Mouse (Mus musculus): ENCODE measurements at regions not wholly inside any gene's neighbourhood (a gene's known extent, or its start where the extent isn't known, plus 50 kb on each side); places are given as distances from the start of the nearest gene placed in this dataset.

DNA sequence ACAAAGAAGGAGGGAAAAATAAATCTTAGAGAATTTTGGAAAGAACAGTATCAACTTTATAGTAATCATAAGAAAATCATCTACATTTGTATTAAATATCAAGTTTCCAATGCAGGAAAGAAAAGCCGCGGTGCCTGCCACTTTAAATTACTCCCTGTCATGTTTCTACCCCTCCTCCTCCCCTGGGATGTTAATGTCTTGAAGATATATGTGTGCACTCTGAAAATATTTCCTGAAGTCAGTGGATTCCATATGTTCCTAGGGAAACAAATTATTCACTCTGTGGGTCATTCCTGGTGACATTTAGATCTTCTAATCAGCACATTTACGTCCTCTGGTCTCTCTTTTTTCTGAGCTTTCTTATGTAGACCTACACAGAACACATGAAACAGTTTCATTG lies 57.2 kb upstream of the Rspo3 start:
- Histone ChIP-seq H3K9me3 (ENCODE audit: control insufficient read depth, low read length) (no peaks in the 10 kb centered on the region), H3K4me2 (ENCODE audit: low read depth, low read length, severe bottlenecking) (no peak overlapping the region), H3K27me3 (ENCODE audit: control insufficient read depth, insufficient read depth, low read length) (no peaks in the 10 kb centered on the region), H3K4me1 (replicated peaks; ENCODE audit: control insufficient read depth, insufficient read depth, low read length) (no peaks in the 10 kb centered on the region), H3K27ac (ENCODE audit: low read depth, low read length) (no peak overlapping the region), H3K9ac (ENCODE audit: low read length) (no peak overlapping the region), H3K4me3 (ENCODE audit: low read depth, low read length) (no peak overlapping the region), H3K36me3 (ENCODE audit: control insufficient read depth, insufficient read depth, low read length) (no peaks in the 10 kb centered on the region)
- ATAC-seq (replicated peaks; ENCODE audit: low FRiP score) (no peak), DNase-seq (ENCODE audit: low spot score) (no peak)
- 80% methylated on average over 3 of the region's 3 CpGs for WGBS

DNA sequence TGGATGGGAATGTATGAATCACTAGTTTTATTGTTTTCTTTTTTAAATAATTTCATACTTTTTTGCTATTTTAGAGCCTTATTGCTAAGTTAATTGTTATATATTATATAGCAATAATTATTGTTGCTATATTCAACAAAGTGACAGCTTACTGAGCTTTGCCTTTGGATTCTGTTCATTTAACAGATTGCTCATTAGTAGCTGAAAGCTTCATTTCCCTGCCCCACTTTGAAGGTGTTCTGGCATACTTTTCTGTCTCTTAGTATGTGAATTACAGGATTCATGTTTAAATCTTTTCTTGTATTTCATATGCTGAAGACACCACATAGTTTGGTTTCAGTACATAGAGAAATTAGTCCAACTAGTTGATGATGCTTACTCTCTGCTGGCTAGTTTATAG lies 54.5 kb upstream of the Rspo3 start:
- Histone ChIP-seq H3K27ac (ENCODE audit: low read depth, low read length) (no peak overlapping the region), H3K4me2 (ENCODE audit: low read depth, low read length, severe bottlenecking) (no peak overlapping the region), H3K36me3 (ENCODE audit: control insufficient read depth, insufficient read depth, low read length) (no peaks in the 10 kb centered on the region), H3K27me3 (ENCODE audit: control insufficient read depth, insufficient read depth, low read length) (no peaks in the 10 kb centered on the region), H3K4me1 (replicated peaks; ENCODE audit: control insufficient read depth, insufficient read depth, low read length) (no peaks in the 10 kb centered on the region), H3K9ac (ENCODE audit: low read length) (no peak overlapping the region), H3K9me3 (ENCODE audit: control insufficient read depth, low read length) (no peaks in the 10 kb centered on the region), H3K4me3 (ENCODE audit: low read depth, low read length) (no peak overlapping the region)
- no peak for DNase-seq (ENCODE audit: low spot score)
- ATAC-seq (replicated peaks; ENCODE audit: low FRiP score) = no peak

DNA sequence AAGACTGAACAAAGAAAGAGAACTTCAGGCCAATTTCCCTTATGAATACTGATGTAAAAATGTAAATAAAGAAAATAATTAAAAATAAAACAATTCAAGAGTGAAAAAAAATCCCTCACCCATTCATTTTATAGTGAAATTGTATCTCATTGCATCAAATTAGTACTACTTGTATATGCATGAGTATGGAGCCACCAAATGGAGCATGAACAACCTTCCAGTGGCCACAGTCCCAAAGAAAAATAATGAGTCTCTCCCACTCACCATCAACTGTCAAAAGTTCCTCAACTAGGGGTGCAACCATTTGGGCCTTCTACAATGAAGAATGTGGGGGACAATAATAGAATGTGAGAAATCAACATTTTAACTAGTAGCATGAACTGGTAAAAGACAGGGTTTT lies 54.1 kb upstream of the Rspo3 start:
- Histone ChIP-seq H3K36me3 (ENCODE audit: control insufficient read depth, insufficient read depth, low read length) (no peaks in the 10 kb centered on the region), H3K9me3 (ENCODE audit: control insufficient read depth, low read length) (no peaks in the 10 kb centered on the region), H3K27ac (ENCODE audit: low read depth, low read length) (no peak overlapping the region), H3K4me2 (ENCODE audit: low read depth, low read length, severe bottlenecking) (no peak overlapping the region), H3K27me3 (ENCODE audit: control insufficient read depth, insufficient read depth, low read length) (no peaks in the 10 kb centered on the region), H3K4me1 (replicated peaks; ENCODE audit: control insufficient read depth, insufficient read depth, low read length) (no peaks in the 10 kb centered on the region), H3K9ac (ENCODE audit: low read length) (no peak overlapping the region), H3K4me3 (ENCODE audit: low read depth, low read length) (no peak overlapping the region)
- no peak for ATAC-seq (replicated peaks; ENCODE audit: low FRiP score)
- no peak for DNase-seq (ENCODE audit: low spot score)

Data from forebrain, embryonic 11.5 days (tissue).